Mouse (Mus musculus) hindbrain, embryonic 15.5 days (tissue): ENCODE measurements around the gene Gtse1. TPM values are rescaled to one million over a fixed set of nuclear protein-coding genes. Genes with fewer than 3 reads are reported as not detected.

Experiments
- ATAC-seq: fragments of 200-750 bp; cut with Nextera tagmentation; 2 replicates; pipeline ENCODE4 v1.8.0; 2017; ENCODE audit warnings: low read depth, moderate number of reproducible peaks, moderate TSS enrichment; ENCODE audit not compliant: low FRiP score
- H3K27ac ChIP-seq: fragments of 300-500 bp; sonication (generic); replicated peaks from 2 replicates; pipeline ENCODE4 v1.5.1; 2015; ENCODE audit warnings: mild to moderate bottlenecking, inconsistent platforms
- H3K27me3 ChIP-seq: fragments of 300-500 bp; sonication (generic); 2 replicates; pipeline ENCODE4 v1.6.1; 2015; ENCODE audit warnings: control low read depth, inconsistent platforms
- H3K36me3 ChIP-seq: fragments of 300-500 bp; sonication (generic); 2 replicates; pipeline ENCODE4 v1.6.1; 2015; ENCODE audit warnings: control low read depth, inconsistent platforms
- H3K4me1 ChIP-seq: fragments of 300-500 bp; sonication (generic); replicated peaks from 2 replicates; pipeline ENCODE4 v1.6.1; 2015; ENCODE audit warnings: control low read depth, inconsistent platforms
- H3K4me2 ChIP-seq: fragments of 300-500 bp; sonication (generic); 2 replicates; pipeline ENCODE4 v1.6.1; 2015; ENCODE audit warnings: moderate library complexity, mild to moderate bottlenecking, inconsistent platforms
- H3K4me3 ChIP-seq: fragments of 300-500 bp; sonication (generic); 2 replicates; pipeline ENCODE4 v1.5.1; 2015; ENCODE audit warnings: mild to moderate bottlenecking, inconsistent platforms
- H3K9ac ChIP-seq: fragments of 300-500 bp; sonication (generic); 2 replicates; pipeline ENCODE4 v1.6.1; 2015; ENCODE audit warnings: inconsistent platforms
- H3K9me3 ChIP-seq: fragments of 300-500 bp; sonication (generic); 2 replicates; pipeline ENCODE4 v1.6.1; 2016; ENCODE audit warnings: control low read depth, inconsistent platforms
- WGBS: fragments of 180-500 bp; shearing (Covaris S2); methylation state at CpG from one replicate; pipeline ENCODE4 v1.1.7; 2015; 5-methylcytosine and 5-hydroxymethylcytosine counted together
- polyA plus RNA-seq: library from polyadenylated mRNA; unstranded; fragments of >200 nt; fragmentation: Nextera tagmentation; extraction: Ambion mirVana; gene quantifications from 2 replicates; pipeline ENCODE4 v1.2.1, GENCODE M21; 2015

Gtse1 gene
- polyA plus RNA-seq, 1 experiment from 2014 or later, result 7.5 TPM

DNA sequence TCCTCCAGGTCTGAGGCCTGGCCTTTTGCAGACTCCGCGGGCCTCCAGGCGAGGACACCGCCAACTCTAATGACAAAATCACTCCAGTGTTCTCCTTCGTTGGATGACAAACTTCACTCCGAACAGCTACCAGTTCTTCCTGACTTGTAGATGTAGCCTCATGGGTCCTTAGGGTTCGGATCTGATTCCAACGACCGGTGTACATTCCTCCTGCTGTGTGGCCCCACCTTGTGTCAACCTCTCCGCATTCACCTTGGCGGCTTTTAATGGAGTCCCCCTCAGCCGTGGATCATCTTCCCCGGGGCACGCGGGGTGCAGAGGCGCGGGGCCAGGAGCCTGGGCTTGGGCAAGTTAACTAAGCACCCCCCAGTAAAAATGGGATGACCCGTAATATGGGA lies 20.0 kb downstream of the Gtse1 start:
- Histone ChIP-seq H3K9ac (peak overlapping the region; percentile 67), H3K27me3 (no peaks in the 10 kb centered on the region), H3K27ac (peak overlapping the region; percentile 82), H3K9me3 (no peaks in the 10 kb centered on the region), H3K4me3 (peak overlapping the region; percentile 57), H3K36me3 (peaks cover 12% of the 10 kb centered on the region), H3K4me2 (peak overlapping the region; percentile 92), H3K4me1 (peaks cover 23% of the 10 kb centered on the region)
- ATAC-seq, result no peak
- WGBS, result 1% methylated on average over 18 of the region's 18 CpGs

DNA sequence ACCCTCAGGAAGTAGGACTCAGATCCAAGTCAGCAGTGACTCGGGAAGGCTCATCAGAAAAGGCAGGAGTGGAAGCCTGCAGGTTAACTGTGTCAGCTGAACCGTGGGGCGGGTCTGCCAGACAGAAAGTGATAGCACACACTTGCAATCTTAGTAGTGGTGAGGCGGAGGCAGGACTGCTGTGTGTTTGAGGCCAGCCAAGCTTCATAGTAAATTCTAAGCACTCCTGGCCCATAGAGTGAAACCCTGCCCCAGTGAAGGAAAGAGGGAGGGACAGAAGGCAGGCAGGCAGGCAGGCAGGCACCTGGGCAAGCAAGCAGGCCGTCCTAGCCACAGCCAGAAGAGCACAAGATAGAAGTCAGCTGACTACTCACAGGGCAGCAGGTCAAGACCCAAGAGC lies 26.1 kb downstream of the Gtse1 start:
- Histone ChIP-seq H3K4me3 (no peak overlapping the region), H3K4me2 (no peak overlapping the region), H3K27me3 (no peaks in the 10 kb centered on the region), H3K9ac (no peak overlapping the region), H3K4me1 (peaks cover 4% of the 10 kb centered on the region), H3K27ac (no peak overlapping the region), H3K36me3 (peaks cover 39% of the 10 kb centered on the region), H3K9me3 (no peaks in the 10 kb centered on the region)
- WGBS, result 92% methylated on average over 5 of the region's 5 CpGs
- ATAC-seq, result no peak

DNA sequence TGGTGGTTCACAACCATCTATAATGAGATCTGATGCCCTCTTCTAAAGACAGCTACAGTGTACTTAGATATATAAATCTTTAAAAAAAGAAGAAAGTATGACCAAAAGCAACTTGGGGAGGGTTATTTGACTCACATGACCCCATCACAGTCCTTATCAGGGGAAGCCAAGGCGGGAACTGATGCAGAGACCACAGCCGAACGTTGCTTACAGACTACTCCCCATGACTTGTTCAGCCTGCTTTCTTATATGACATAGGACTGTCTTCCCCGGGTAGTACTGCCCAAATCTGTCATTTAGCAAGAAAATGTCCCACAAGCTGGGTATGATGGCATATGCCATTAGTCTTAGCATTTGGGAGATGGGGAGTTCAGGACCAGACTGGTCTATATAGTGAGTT lies 29.7 kb downstream of the Gtse1 start:
- Histone ChIP-seq H3K9me3 (no peaks in the 10 kb centered on the region), H3K4me3 (no peak overlapping the region), H3K9ac (no peak overlapping the region), H3K27me3 (no peaks in the 10 kb centered on the region), H3K4me2 (no peak overlapping the region), H3K27ac (no peak overlapping the region), H3K36me3 (peaks cover 45% of the 10 kb centered on the region), H3K4me1 (peaks cover 23% of the 10 kb centered on the region)
- no peak for ATAC-seq
- WGBS, result 96% methylated on average over 4 of the region's 4 CpGs

DNA sequence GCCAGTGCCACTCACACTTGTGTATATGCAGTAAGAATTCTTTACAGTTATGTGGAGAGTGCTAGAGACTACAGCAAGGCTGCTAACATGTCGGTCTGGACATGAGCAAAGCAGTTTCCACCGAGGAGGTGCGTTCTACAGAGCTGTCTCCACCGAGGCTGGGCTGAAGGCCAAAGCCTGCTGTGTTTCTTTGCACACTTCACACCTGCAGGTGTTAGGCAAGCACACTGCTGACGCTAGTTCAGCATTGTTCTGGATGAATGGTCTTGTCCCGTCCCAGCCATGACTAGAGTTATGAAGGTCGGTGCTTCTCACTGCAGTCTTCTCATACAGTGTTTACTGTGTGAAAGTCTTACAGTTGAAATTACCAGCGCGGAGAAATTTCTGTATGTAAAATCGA lies 32.4 kb downstream of the Gtse1 start:
- H3K4me2 ChIP-seq, result no peak overlapping the region
- 44% methylated on average over 10 of the region's 10 CpGs for WGBS
- H3K9ac ChIP-seq, result no peak overlapping the region
- no peak for ATAC-seq
- H3K9me3 ChIP-seq, result no peaks in the 10 kb centered on the region
- H3K4me1 ChIP-seq, result peaks cover 23% of the 10 kb centered on the region
- peak overlapping the region; percentile 50 for H3K27ac ChIP-seq
- no peaks in the 10 kb centered on the region for H3K27me3 ChIP-seq
- no peak overlapping the region for H3K4me3 ChIP-seq
- peaks cover 37% of the 10 kb centered on the region for H3K36me3 ChIP-seq

DNA sequence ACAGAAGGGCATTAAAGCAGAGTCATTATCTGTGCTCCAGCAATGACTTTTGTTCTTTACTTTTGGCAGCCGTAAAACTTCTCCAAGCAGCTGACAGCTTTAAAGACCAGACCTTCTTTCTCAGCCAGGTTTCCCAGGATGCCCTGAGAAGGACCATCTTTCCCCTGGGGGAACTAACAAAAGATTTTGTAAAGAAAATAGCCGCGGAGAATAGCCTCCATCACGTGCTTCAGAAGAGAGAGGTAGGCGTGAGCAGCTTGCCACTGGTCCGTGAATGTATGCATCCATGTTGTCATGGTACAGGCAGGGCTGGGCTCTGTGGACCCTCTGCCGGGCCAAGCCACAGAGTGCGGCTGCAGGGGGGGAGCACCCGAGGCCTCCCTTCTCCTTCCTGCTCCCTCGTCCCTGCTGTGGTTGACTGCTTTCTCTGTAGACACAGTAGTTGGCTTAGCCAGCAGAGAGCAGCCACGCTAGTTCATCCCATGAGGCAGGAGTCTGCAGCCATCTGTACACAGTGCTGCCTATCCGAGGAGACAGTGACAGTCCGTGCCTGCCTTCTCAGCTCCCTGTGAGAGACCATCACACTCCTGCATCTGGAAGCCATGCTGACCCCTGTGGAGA lies 33.1 kb downstream of the Gtse1 start:
- WGBS, result 31% methylated on average over 13 of the region's 13 CpGs
- Histone ChIP-seq H3K9ac (no peak overlapping the region), H3K36me3 (peaks cover 41% of the 10 kb centered on the region)

DNA sequence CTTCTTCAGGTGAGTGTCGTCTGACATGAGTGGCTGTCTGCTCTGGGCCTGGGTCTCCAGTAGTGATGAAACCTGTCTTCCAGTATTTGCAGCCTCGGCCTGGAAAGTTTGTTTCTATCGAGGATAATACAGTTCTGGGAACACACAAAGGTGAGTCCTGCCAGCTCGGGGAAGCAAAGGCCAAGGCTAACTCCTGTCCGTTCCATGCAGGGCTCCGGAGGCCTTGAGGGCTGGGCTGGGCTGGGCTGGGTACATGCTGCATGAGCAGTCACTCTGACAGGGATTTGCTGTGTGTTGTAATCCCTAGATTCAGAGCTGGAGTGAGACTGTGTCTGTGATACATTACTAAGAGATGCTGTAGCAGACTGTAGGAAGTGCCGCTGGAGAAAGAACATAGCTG lies 34.3 kb downstream of the Gtse1 start:
- no peak for ATAC-seq
- H3K9me3 ChIP-seq, result no peaks in the 10 kb centered on the region
- H3K4me3 ChIP-seq, result no peak overlapping the region
- H3K9ac ChIP-seq, result no peak overlapping the region
- H3K4me1 ChIP-seq, result peaks cover 23% of the 10 kb centered on the region
- peaks cover 49% of the 10 kb centered on the region for H3K36me3 ChIP-seq
- H3K27me3 ChIP-seq, result no peaks in the 10 kb centered on the region
- peak overlapping the region; percentile 74; the same call in 1 of the 2 replicates for H3K27ac ChIP-seq
- no peak overlapping the region for H3K4me2 ChIP-seq
- WGBS, result 89% methylated on average over 7 of the region's 7 CpGs

More for the DNA sequence above, 33.1 kb downstream of the Gtse1 start:
- H3K4me2 ChIP-seq, result no peak overlapping the region
- peak; percentile 89 for ATAC-seq
- no peaks in the 10 kb centered on the region for H3K27me3 ChIP-seq
- no peaks in the 10 kb centered on the region for H3K9me3 ChIP-seq
- H3K4me1 ChIP-seq, result peaks cover 23% of the 10 kb centered on the region
- H3K4me3 ChIP-seq, result no peak overlapping the region
- peak overlapping the region; percentile 74 for H3K27ac ChIP-seq

DNA sequence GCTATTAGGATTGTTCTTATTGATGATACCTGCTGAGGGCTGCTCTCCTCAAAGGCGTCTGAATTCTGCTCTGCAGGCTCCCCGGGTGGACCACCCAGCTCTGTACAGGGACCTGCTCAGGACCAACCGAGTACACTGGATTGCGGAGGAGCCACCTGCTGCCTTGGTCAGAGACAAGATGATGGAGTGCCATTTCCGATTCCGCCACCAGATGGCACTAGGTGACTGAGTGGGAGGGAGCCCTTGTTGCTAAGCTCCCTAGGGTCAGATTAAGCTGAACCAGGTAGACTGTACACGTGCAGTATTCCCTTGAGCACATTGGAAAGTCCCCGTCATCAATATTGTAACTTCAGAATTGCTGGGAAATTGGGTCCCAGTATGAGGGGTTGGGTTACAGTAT lies 36.7 kb downstream of the Gtse1 start:
- Histone ChIP-seq H3K4me3 (no peak overlapping the region), H3K27me3 (no peaks in the 10 kb centered on the region), H3K4me1 (peaks cover 23% of the 10 kb centered on the region), H3K9ac (no peak overlapping the region), H3K36me3 (peaks cover 47% of the 10 kb centered on the region), H3K9me3 (no peaks in the 10 kb centered on the region), H3K4me2 (no peak overlapping the region), H3K27ac (no peak overlapping the region)
- ATAC-seq, result no peak
- WGBS, result 16% methylated on average over 8 of the region's 8 CpGs

DNA sequence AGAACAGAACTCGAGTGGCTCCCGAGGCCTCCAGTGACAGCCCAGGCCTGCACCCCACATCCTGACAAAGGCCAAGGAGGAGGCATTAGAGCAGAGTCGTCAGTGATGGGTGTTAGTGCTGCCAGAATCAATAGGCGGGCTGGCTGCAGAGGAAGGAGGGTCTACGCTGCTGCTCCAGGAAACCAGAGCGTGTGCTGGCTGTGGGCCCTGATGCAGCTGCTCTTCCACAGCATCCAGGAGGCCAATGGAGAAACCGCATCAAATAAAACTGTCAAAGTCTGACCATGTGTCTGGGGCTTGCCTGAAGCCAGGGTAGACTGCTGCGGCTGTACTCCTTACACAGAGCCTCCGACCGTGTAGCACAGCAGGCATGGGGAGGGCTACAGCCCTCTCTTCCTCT lies 37.6 kb downstream of the Gtse1 start:
- H3K27me3 ChIP-seq, result no peaks in the 10 kb centered on the region
- peaks cover 17% of the 10 kb centered on the region for H3K4me1 ChIP-seq
- no peak overlapping the region for H3K4me3 ChIP-seq
- WGBS, result 80% methylated on average over 10 of the region's 10 CpGs
- no peak for ATAC-seq
- H3K9me3 ChIP-seq, result no peaks in the 10 kb centered on the region
- no peak overlapping the region for H3K9ac ChIP-seq
- H3K27ac ChIP-seq, result no peak overlapping the region; the same call in 1 of the 2 replicates
- H3K36me3 ChIP-seq, result peaks cover 42% of the 10 kb centered on the region
- no peak overlapping the region for H3K4me2 ChIP-seq

DNA sequence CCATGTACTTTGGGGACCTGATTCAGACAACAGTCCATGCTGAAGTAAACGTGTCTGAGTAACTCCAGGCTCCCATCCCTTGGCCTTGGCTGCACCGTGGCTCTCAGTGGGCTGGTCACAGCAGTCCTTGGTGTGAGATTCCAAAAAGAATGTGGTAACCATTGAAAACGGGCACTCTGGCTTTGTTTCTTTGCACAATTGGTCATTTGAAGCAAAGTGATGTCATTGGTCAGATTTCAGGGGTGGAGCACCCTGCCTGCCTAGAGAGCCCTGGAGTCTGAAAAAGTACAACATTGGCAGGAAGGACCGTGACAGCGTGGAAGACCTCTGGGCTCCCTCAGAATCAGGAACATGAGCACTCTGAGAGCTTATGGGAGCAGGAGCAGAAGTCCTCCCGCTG lies 39.9 kb downstream of the Gtse1 start:
- Histone ChIP-seq H3K36me3 (peaks cover 31% of the 10 kb centered on the region), H3K4me3 (no peak overlapping the region), H3K4me1 (no peaks in the 10 kb centered on the region), H3K9ac (no peak overlapping the region), H3K9me3 (no peaks in the 10 kb centered on the region), H3K27ac (no peak overlapping the region), H3K27me3 (no peaks in the 10 kb centered on the region), H3K4me2 (no peak overlapping the region)
- WGBS, result 50% methylated on average over 6 of the region's 6 CpGs
- no peak for ATAC-seq

DNA sequence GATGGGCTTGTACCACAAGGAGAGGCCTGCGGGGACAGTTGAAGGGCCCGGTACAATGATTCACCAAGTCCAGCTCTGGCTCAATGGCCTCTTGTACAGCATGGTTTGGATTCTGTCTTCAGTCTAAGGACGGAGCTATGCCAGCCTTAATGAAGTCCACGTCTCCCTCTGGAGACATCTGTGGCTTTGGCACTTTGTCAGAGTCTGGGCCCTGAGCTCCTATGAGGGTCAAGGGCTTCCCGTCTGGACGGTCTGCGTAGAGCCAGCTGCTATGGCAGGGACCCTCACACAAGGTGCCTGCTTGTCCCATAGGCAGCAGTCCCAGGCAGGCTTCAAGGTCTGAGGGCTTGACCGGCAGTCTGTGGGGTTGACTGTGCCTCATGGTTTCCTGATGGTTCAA lies 40.8 kb downstream of the Gtse1 start:
- WGBS, result 79% methylated on average over 8 of the region's 8 CpGs
- H3K9me3 ChIP-seq, result no peaks in the 10 kb centered on the region
- no peak for ATAC-seq

DNA sequence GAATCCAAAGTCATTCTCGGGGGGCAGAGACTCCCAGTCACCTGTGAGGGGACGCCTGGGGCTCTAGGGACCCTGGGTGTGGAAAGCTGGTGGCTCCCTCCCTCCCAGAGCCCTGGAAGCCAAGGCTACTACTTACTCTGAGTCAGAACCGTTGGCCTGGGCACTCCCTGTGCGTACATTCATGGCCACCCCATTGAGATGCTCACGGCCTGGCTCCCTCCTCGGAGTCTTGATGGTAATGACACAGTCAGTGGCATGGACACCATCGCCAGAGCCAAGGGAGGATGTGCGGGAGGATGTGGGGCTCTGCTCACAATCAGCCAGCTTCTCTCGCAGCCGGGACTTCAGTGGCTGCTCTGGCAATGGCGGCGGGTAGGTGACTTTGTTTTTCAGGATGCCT lies 41.3 kb downstream of the Gtse1 start:
- Histone ChIP-seq H3K4me1 (no peaks in the 10 kb centered on the region), H3K4me3 (no peak overlapping the region), H3K27ac (no peak overlapping the region), H3K27me3 (no peaks in the 10 kb centered on the region), H3K9me3 (no peaks in the 10 kb centered on the region), H3K9ac (no peak overlapping the region), H3K36me3 (peaks cover 19% of the 10 kb centered on the region), H3K4me2 (no peak overlapping the region)
- ATAC-seq, result no peak
- 85% methylated on average over 12 of the region's 12 CpGs for WGBS

More for the DNA sequence above, 40.8 kb downstream of the Gtse1 start:
- Histone ChIP-seq H3K4me2 (no peak overlapping the region), H3K27ac (no peak overlapping the region), H3K4me1 (no peaks in the 10 kb centered on the region), H3K4me3 (no peak overlapping the region), H3K27me3 (no peaks in the 10 kb centered on the region), H3K36me3 (peaks cover 22% of the 10 kb centered on the region), H3K9ac (no peak overlapping the region)

DNA sequence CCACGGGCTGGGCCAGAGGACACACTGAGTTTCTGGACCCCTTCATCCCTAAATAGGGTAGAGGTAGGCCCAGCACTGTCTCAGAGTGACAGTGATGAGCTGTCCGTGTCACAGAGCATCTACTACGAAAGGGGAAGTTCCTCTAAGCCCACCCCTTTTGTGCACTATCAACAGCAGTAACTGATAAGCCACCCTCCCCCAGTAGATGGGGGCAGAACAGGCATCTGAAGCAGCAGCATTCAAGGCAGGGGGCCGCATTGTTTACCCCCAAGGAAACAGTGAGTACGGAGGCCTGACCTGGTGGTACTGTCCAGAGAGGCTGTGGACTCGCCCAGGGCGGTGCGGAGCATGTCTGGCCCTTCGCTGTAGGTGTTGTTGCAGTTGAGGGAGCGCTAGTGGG lies 43.0 kb downstream of the Gtse1 start:
- ATAC-seq, result no peak
- peaks cover 11% of the 10 kb centered on the region; the same call in 1 of the 2 replicates for H3K36me3 ChIP-seq
- H3K9ac ChIP-seq, result no peak overlapping the region

DNA sequence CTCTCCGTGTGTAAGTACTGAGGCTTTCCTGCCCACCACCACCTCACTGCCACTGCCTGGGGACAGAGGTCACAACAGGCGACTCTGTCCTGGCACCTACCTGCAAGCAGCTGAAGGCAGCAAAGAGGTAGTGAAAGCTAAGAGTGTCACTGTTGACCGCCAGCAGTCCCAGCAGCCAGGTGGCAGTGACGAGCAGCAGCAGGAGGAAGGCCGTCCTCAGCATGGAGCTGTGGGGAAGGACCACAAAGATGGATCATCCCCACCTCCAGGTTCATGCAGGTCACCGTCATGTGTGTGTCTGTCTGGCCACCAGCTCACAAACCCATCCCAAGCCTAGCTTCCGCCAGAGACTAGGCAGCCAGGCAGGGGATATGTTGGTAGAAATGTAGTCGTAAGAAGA lies 44.3 kb downstream of the Gtse1 start:
- no peaks in the 10 kb centered on the region for H3K36me3 ChIP-seq
- no peaks in the 10 kb centered on the region for H3K27me3 ChIP-seq
- no peak overlapping the region for H3K9ac ChIP-seq
- no peaks in the 10 kb centered on the region for H3K4me1 ChIP-seq
- no peaks in the 10 kb centered on the region for H3K9me3 ChIP-seq
- 80% methylated on average over 8 of the region's 8 CpGs for WGBS
- no peak overlapping the region for H3K4me2 ChIP-seq
- ATAC-seq, result no peak
- no peak overlapping the region for H3K27ac ChIP-seq
- no peak overlapping the region for H3K4me3 ChIP-seq

More for the DNA sequence above, 43.0 kb downstream of the Gtse1 start:
- Histone ChIP-seq H3K27ac (no peak overlapping the region), H3K4me1 (no peaks in the 10 kb centered on the region), H3K4me3 (no peak overlapping the region), H3K4me2 (no peak overlapping the region), H3K9me3 (no peaks in the 10 kb centered on the region), H3K27me3 (no peaks in the 10 kb centered on the region)
- 89% methylated on average over 10 of the region's 10 CpGs for WGBS
